In genomic region chrX:11448711-11449110, GRCm38 (mm10) we compare ENCODE assay signal across 18 mouse cellular contexts.
DNase-seq lines count a peak whose midpoint lies in the region; ATAC-seq and TF ChIP-seq lines count a peak whose summit lies in the region.
"Had no signal": no experiment of that assay in that cellular context is flagged by ENCODE, and none has a peak within 500 bp of the region (broad histone marks: within the 10 kb centered on the region; RNA-seq: fewer than 3 reads in every experiment).

No protein-coding gene starts in this region.

- no peak overlapping the region for H3K9ac ChIP-seq in kidney, embryonic 14.5 days (ENCODE audit: low read depth, low read length)
- H3K9ac ChIP-seq in kidney, embryonic 16.5 days (replicated peaks; ENCODE audit: low read length) = no peak overlapping the region
- H3K9ac ChIP-seq: hindbrain, embryonic 14.5 days; liver, embryonic 12.5 days; midbrain, embryonic 13.5 days had no signal

- H3K36me3 ChIP-seq in kidney, adult 2 months (ENCODE audit: control insufficient read depth, insufficient read depth, low read length) = no peaks in the 10 kb centered on the region
- H3K36me3 ChIP-seq in kidney, embryonic 14.5 days (ENCODE audit: control insufficient read depth, insufficient read depth, low read length) = no peaks in the 10 kb centered on the region
- H3K36me3 ChIP-seq in kidney, embryonic 16.5 days (ENCODE audit: insufficient read depth, low read length) = no peaks in the 10 kb centered on the region
- H3K36me3 ChIP-seq: embryonic facial prominence, embryonic 10.5 days; liver, embryonic 12.5 days; midbrain, embryonic 13.5 days had no signal

- TF ChIP-seq CTCF in kidney, adult 2 months (conservative IDR thresholded peaks at IDR 0.05; ENCODE audit: insufficient read depth, insufficient read length, low read depth, low read length) = no peak

- no peak overlapping the region for H3K27ac ChIP-seq in kidney, adult 2 months (ENCODE audit: insufficient read depth, low read depth, low read length)
- no peak overlapping the region for H3K27ac ChIP-seq in kidney, embryonic 14.5 days (ENCODE audit: low read depth, low read length)
- no peak overlapping the region for H3K27ac ChIP-seq in kidney, embryonic 16.5 days (ENCODE audit: low read length)
- H3K27ac ChIP-seq: embryonic facial prominence, embryonic 10.5 days; hindbrain, embryonic 14.5 days; liver, embryonic 12.5 days; macrophage; midbrain, embryonic 13.5 days had no signal

- H3K4me1 ChIP-seq in kidney, adult 2 months (ENCODE audit: control insufficient read depth, insufficient read depth, low read length) = no peaks in the 10 kb centered on the region
- no peaks in the 10 kb centered on the region for H3K4me1 ChIP-seq in kidney, embryonic 14.5 days (ENCODE audit: control insufficient read depth, insufficient read depth, low read length)
- H3K4me1 ChIP-seq in kidney, embryonic 16.5 days (ENCODE audit: insufficient read depth, low read length) = peaks cover 7% of the 10 kb centered on the region; the same call in 1 of the 2 replicates
- H3K4me1 ChIP-seq: midbrain, embryonic 13.5 days had no signal

- 68% methylated on average over 3 of the region's 4 CpGs for WGBS in kidney, adult 2 months
- WGBS in kidney, embryonic 14.5 days = 87% methylated on average over 4 of the region's 4 CpGs
- WGBS in kidney, embryonic 16.5 days = 76% methylated on average over 4 of the region's 4 CpGs

- DNase-seq in cerebellum, postnatal 14 days = peak; percentile 61 to 62
- DNase-seq in cerebellum, postnatal 36 days = no peak
- peak; percentile 24 for DNase-seq in kidney, adult 2 months
- DNase-seq in MN1 (ENCODE audit: low spot score) = peak; percentile 11
- peak; percentile 40 to 55 for DNase-seq in layer of hippocampus, postnatal 10 days (ENCODE audit: low spot score in 2 of 2)
- DNase-seq in right cerebral cortex, postnatal 14 days = no peak
- DNase-seq: adrenal gland, adult 8-10 months; thymus, postnatal 36 days had no signal

- H3K4me2 ChIP-seq in kidney, embryonic 14.5 days (replicated peaks; ENCODE audit: low read depth, low read length) = no peak overlapping the region
- no peak overlapping the region for H3K4me2 ChIP-seq in kidney, embryonic 16.5 days (replicated peaks; ENCODE audit: low read depth, low read length)
- H3K4me2 ChIP-seq: hindbrain, embryonic 14.5 days; liver, embryonic 12.5 days; midbrain, embryonic 13.5 days had no signal

- no peaks in the 10 kb centered on the region for H3K9me3 ChIP-seq in kidney, embryonic 14.5 days (ENCODE audit: control insufficient read depth, low read length)
- no peaks in the 10 kb centered on the region for H3K9me3 ChIP-seq in kidney, embryonic 16.5 days (ENCODE audit: low read length)
- H3K9me3 ChIP-seq: embryonic facial prominence, embryonic 10.5 days; liver, embryonic 12.5 days; midbrain, embryonic 13.5 days had no signal

- H3K4me3 ChIP-seq in kidney, adult 2 months (ENCODE audit: insufficient read depth, low read depth, low read length) = no peak overlapping the region
- no peak overlapping the region for H3K4me3 ChIP-seq in kidney, embryonic 14.5 days (ENCODE audit: low read length)
- H3K4me3 ChIP-seq in kidney, embryonic 16.5 days (ENCODE audit: low read length) = no peak overlapping the region
- H3K4me3 ChIP-seq: embryonic facial prominence, embryonic 10.5 days; erythroblast, embryonic 14.5 days; liver, embryonic 12.5 days; midbrain, embryonic 13.5 days; myocyte had no signal

- H3K27me3 ChIP-seq in kidney, adult 2 months (replicated peaks; ENCODE audit: control insufficient read depth, insufficient read depth, low read length) = no peaks in the 10 kb centered on the region
- no peaks in the 10 kb centered on the region for H3K27me3 ChIP-seq in kidney, embryonic 14.5 days (ENCODE audit: control insufficient read depth, insufficient read depth, low read length)
- H3K27me3 ChIP-seq in kidney, embryonic 16.5 days (ENCODE audit: insufficient read depth, low read length) = peaks cover 9% of the 10 kb centered on the region; the same call in 1 of the 2 replicates

- no peak for TF ChIP-seq POLR2A in kidney, adult 2 months (IDR thresholded peaks at IDR 0.05; ENCODE audit: low read depth, low read length)

- ATAC-seq in kidney, embryonic 14.5 days (ENCODE audit: low FRiP score, low TSS enrichment) = no peak
- ATAC-seq in kidney, embryonic 16.5 days (ENCODE audit: low FRiP score, low TSS enrichment) = no peak
- ATAC-seq: intestine, postnatal 0 days; liver, embryonic 12.5 days; midbrain, embryonic 13.5 days had no signal

Comparison
In these comparisons a context has a peak if more than half of its experiments do, and no peak if none do; other contexts are left out.
1. DNase-seq: peak in cerebellum, postnatal 14 days (2 of 2), kidney, adult 2 months (single experiment), MN1 (single experiment) and layer of hippocampus, postnatal 10 days (2 of 2); none in cerebellum, postnatal 36 days (0 of 2) and right cerebral cortex, postnatal 14 days (single experiment).